Mouse (Mus musculus) E14TG2a.4 (cell line): Measurements from ENCODE around the gene Gng12.

Source experiments
- H3K27me3 ChIP-seq: 2 replicates; pipeline ENCODE4 v1.6.1; 2014; ENCODE audit warnings: low read length, control low read depth; ENCODE audit not compliant: insufficient read depth
- H3K36me3 ChIP-seq: 2 replicates; pipeline ENCODE4 v1.6.1; 2014; ENCODE audit warnings: low read length, control low read depth; ENCODE audit not compliant: insufficient read depth
- H3K4me1 ChIP-seq: replicated peaks from 2 replicates; pipeline ENCODE4 v1.6.1; 2014; ENCODE audit warnings: low read depth, low read length, control low read depth
- H3K4me3 ChIP-seq: replicated peaks from 2 replicates; pipeline ENCODE4 v1.5.1; 2014; ENCODE audit warnings: mild to moderate bottlenecking, low read length
- H3K9me3 ChIP-seq: 2 replicates; pipeline ENCODE4 v1.6.1; 2014; ENCODE audit warnings: low read length, control low read depth
- CTCF ChIP-seq: conservative IDR thresholded peaks from 2 replicates; pipeline ENCODE4 v1.5.1; 2014; ENCODE audit warnings: low read length
- NANOG ChIP-seq: IDR thresholded peaks from 2 replicates; pipeline ENCODE4 v1.6.1; 2014; ENCODE audit warnings: borderline replicate concordance, low read length, mixed read lengths
- POU5F1 ChIP-seq: IDR thresholded peaks from 2 replicates; pipeline ENCODE4 v1.6.1; 2014; ENCODE audit warnings: low read length, borderline replicate concordance

Gng12 gene

GRCm38 (mm10) chr6:66910493-66911435 is 14.6 kb downstream of the Gng12 start:
- TF ChIP-seq NANOG (no peak), CTCF (no peak), POU5F1 (no peak)
- peaks cover 21% of the 10 kb centered on the region for H3K4me1 ChIP-seq
- no peaks in the 10 kb centered on the region for H3K36me3 ChIP-seq
- H3K9me3 ChIP-seq = no peaks in the 10 kb centered on the region
- no peaks in the 10 kb centered on the region for H3K27me3 ChIP-seq
- H3K4me3 ChIP-seq = no peak overlapping the region; the same call in 1 of the 2 replicates

- H3K27me3 ChIP-seq = no peaks in the 10 kb centered on the region
- no peak overlapping the region for H3K4me3 ChIP-seq
- no peak for TF ChIP-seq CTCF
- H3K4me1 ChIP-seq = peaks cover 21% of the 10 kb centered on the region
- no peaks in the 10 kb centered on the region for H3K36me3 ChIP-seq
- no peaks in the 10 kb centered on the region for H3K9me3 ChIP-seq
Observed at GRCm38 (mm10) chr6:66913355-66913754, 17.2 kb downstream of the Gng12 start.

DNA sequence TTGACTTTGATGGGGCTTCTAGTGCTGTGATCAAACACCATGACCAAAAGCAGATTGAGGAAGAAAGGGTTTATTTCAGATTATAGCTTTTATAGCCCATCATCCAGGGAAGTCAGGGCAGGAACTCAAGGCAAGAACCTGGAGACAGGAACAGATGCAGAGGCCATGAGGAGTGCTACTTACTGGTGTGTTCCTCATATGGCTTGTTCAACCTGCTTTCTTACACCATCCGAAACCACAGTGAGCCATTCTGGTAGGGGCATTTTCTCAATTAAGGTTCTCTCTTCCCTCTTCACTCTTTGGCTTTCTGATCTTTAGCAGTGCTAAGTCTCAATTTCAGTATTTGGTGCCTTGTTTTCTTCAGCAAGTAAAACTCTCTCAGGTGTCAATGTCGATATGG is 19.4 kb downstream of the Gng12 start:
- no peaks in the 10 kb centered on the region for H3K27me3 ChIP-seq
- TF ChIP-seq POU5F1 (no peak), CTCF (no peak), NANOG (no peak)
- no peaks in the 10 kb centered on the region for H3K36me3 ChIP-seq
- H3K4me1 ChIP-seq = peaks cover 10% of the 10 kb centered on the region
- no peak overlapping the region for H3K4me3 ChIP-seq
- no peaks in the 10 kb centered on the region for H3K9me3 ChIP-seq

- Histone ChIP-seq H3K27me3 (no peaks in the 10 kb centered on the region), H3K9me3 (no peaks in the 10 kb centered on the region), H3K4me1 (no peaks in the 10 kb centered on the region), H3K4me3 (no peak overlapping the region), H3K36me3 (no peaks in the 10 kb centered on the region)
- no peak for TF ChIP-seq CTCF
- TF ChIP-seq POU5F1 = no peak
- TF ChIP-seq NANOG = no peak
Observed at GRCm38 (mm10) chr6:66917032-66917431, 20.8 kb downstream of the Gng12 start.

DNA sequence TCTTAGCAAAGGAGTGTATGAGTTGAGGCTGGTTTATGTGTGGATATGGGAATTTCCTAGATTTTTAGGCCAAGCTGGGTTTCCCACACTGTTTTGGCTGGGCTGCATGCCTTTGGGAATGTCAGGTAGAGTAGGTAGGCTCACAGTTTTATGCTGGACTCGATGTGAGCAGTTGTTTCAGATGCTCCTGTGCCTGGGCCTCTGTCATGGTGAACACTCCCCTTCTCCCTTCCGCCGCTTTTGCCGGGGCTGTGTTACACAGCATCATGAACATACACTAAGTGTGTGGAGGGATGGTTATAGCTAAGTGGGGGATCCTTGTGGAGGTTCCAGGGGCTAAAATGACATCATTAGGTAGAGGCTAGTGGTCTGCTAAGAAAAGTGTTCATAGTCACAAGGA is 24.6 kb downstream of the Gng12 start:
- H3K27me3 ChIP-seq = no peaks in the 10 kb centered on the region
- TF ChIP-seq NANOG = no peak
- no peak for TF ChIP-seq POU5F1
- TF ChIP-seq CTCF = no peak
- H3K4me3 ChIP-seq = no peak overlapping the region
- no peaks in the 10 kb centered on the region for H3K9me3 ChIP-seq
- no peaks in the 10 kb centered on the region for H3K4me1 ChIP-seq
- H3K36me3 ChIP-seq = no peaks in the 10 kb centered on the region

DNA sequence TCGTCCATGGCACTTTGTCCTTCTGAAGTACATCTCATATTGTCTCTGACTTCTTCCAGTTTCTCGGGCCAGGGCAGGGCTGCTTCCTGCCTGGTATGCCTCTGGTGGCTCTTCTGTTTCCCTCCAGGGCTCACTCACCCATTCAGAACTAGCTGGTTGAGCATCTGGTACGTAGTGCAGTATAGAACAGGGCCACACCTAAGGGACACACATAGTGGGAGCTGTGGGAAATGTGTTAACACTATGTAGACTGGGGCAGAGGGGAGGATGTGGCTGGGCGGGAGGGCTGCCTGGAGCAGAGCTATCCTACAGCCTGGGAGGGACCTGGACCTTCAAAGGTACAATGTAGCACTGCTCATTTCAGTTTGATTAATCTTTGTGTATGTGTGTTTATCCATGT is 25.6 kb downstream of the Gng12 start:
- H3K4me3 ChIP-seq = no peak overlapping the region
- peaks cover 4% of the 10 kb centered on the region; the same call in 1 of the 2 replicates for H3K4me1 ChIP-seq
- no peaks in the 10 kb centered on the region for H3K27me3 ChIP-seq
- H3K9me3 ChIP-seq = no peaks in the 10 kb centered on the region
- TF ChIP-seq POU5F1 (no peak), CTCF (no peak), NANOG (no peak)
- H3K36me3 ChIP-seq = no peaks in the 10 kb centered on the region

- no peak overlapping the region for H3K4me3 ChIP-seq
- TF ChIP-seq CTCF = no peak
- no peak for TF ChIP-seq POU5F1
- TF ChIP-seq NANOG = no peak
- no peaks in the 10 kb centered on the region for H3K36me3 ChIP-seq
- no peaks in the 10 kb centered on the region for H3K9me3 ChIP-seq
- H3K4me1 ChIP-seq = peaks cover 4% of the 10 kb centered on the region; the same call in 1 of the 2 replicates
- no peaks in the 10 kb centered on the region for H3K27me3 ChIP-seq
Observed at GRCm38 (mm10) chr6:66922501-66922900, 26.3 kb downstream of the Gng12 start.

GRCm38 (mm10) chr6:66923851-66924250 is 27.7 kb downstream of the Gng12 start:
- Histone ChIP-seq H3K4me3 (no peak overlapping the region), H3K36me3 (no peaks in the 10 kb centered on the region), H3K27me3 (no peaks in the 10 kb centered on the region), H3K9me3 (no peaks in the 10 kb centered on the region), H3K4me1 (peaks cover 4% of the 10 kb centered on the region; the same call in 1 of the 2 replicates)
- TF ChIP-seq CTCF = no peak
- no peak for TF ChIP-seq NANOG
- no peak for TF ChIP-seq POU5F1

DNA sequence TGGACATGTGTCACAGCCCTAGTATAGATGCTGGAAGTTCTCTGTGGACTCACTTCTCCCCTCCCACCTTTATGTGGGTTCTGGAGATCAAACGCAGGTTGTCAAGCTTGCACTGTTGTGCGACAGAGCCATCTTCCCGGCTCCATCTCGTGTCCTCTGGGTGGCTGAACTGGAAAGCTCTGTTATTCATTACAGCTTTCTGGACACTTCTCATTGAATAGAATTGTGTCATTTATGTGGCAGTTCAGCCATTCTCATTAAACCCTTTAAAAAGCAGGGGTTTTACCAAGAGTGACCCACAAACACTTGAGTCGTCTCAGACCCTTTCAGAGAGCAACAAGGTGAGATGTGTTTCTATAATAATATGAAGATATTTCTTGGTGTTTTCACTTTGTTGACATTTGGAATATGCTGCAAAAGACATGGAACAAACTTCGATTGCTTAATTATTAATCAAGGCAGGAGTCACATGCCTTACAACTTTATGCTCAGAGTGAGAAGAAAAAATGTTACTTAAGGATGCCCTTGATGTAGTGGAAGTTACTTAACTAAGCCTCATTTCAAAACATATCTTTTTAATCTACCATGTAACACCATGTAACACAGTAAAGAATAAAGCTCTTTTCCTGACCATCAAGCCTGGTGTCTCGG is 28.2 kb downstream of the Gng12 start:
- Histone ChIP-seq H3K27me3 (no peaks in the 10 kb centered on the region), H3K4me3 (no peak overlapping the region), H3K9me3 (no peaks in the 10 kb centered on the region), H3K36me3 (no peaks in the 10 kb centered on the region), H3K4me1 (peaks cover 4% of the 10 kb centered on the region; the same call in 1 of the 2 replicates)
- TF ChIP-seq POU5F1 (no peak), NANOG (no peak), CTCF (no peak)
